Mouse (Mus musculus) hindbrain, embryonic 13.5 days (tissue): Measurements from ENCODE around the gene Abhd10. TPM values are rescaled to one million over a fixed set of nuclear protein-coding genes. Genes with fewer than 3 reads are reported as not detected.

Source experiments
- ATAC-seq: fragments of 200-750 bp; cut with Nextera tagmentation; 2 replicates; pipeline ENCODE4 v1.8.0; 2017; ENCODE audit warnings: moderate TSS enrichment; ENCODE audit not compliant: low FRiP score
- H3K27ac ChIP-seq: fragments of 300-500 bp; sonication (generic); 2 replicates; pipeline ENCODE4 v1.5.1; 2015; ENCODE audit warnings: inconsistent platforms, mild to moderate bottlenecking, moderate library complexity
- H3K27me3 ChIP-seq: fragments of 300-500 bp; sonication (generic); 2 replicates; pipeline ENCODE4 v1.6.1; 2015; ENCODE audit warnings: mild to moderate bottlenecking, inconsistent platforms
- H3K36me3 ChIP-seq: fragments of 300-500 bp; sonication (generic); 2 replicates; pipeline ENCODE4 v1.6.1; 2015; ENCODE audit warnings: mild to moderate bottlenecking, inconsistent platforms
- H3K4me1 ChIP-seq: fragments of 300-500 bp; sonication (generic); replicated peaks from 2 replicates; pipeline ENCODE4 v1.6.1; 2015; ENCODE audit warnings: inconsistent platforms
- H3K4me2 ChIP-seq: fragments of 300-500 bp; sonication (generic); 2 replicates; pipeline ENCODE4 v1.6.1; 2015; ENCODE audit warnings: inconsistent platforms, mild to moderate bottlenecking, moderate library complexity
- H3K4me3 ChIP-seq: fragments of 300-500 bp; sonication (generic); 2 replicates; pipeline ENCODE4 v1.5.1; 2015; ENCODE audit warnings: mild to moderate bottlenecking, inconsistent platforms
- H3K9ac ChIP-seq: fragments of 300-500 bp; sonication (generic); 2 replicates; pipeline ENCODE4 v1.6.1; 2015; ENCODE audit warnings: mild to moderate bottlenecking, inconsistent platforms
- H3K9me3 ChIP-seq: fragments of 300-500 bp; sonication (generic); 2 replicates; pipeline ENCODE4 v1.6.1; 2016; ENCODE audit warnings: inconsistent platforms
- WGBS: fragments of 180-500 bp; shearing (Covaris S2); methylation state at CpG from one replicate; pipeline ENCODE4 v1.1.7; 2015; 5-methylcytosine and 5-hydroxymethylcytosine counted together
- polyA plus RNA-seq: library from polyadenylated mRNA; unstranded; fragments of >200 nt; fragmentation: Nextera tagmentation; extraction: Ambion mirVana; gene quantifications from 2 replicates; pipeline ENCODE4 v1.2.1, GENCODE M21; 2015

Gene Abhd10
- 41.2 and 46.0 TPM in 2 replicates for polyA plus RNA-seq

- no peaks in the 10 kb centered on the region for H3K9me3 ChIP-seq
- H3K27ac ChIP-seq: peak within 1 kb of the TSS; percentile 96
- peaks cover 21% of the 10 kb centered on the region for H3K4me1 ChIP-seq
- H3K36me3 ChIP-seq: peaks cover 4% of the 10 kb centered on the region
- H3K4me2 ChIP-seq: peak within 1 kb of the TSS; percentile 65
- WGBS: under 1% methylated on average over 50 of the region's 51 CpGs
- ATAC-seq: peak; percentile 98
- no peaks in the 10 kb centered on the region for H3K27me3 ChIP-seq
- H3K4me3 ChIP-seq: peak within 1 kb of the TSS; percentile 73
- peak within 1 kb of the TSS; percentile 89 for H3K9ac ChIP-seq
Observed at GRCm38 (mm10) chr16:45742615-45743476, at the start of gene Abhd10. TSS of gene Abhd10 (minus strand) at chr16:45742955.

- Histone ChIP-seq H3K4me3 (no peak overlapping the region), H3K4me2 (no peak overlapping the region), H3K27me3 (no peaks in the 10 kb centered on the region), H3K4me1 (no peaks in the 10 kb centered on the region), H3K9ac (no peak overlapping the region), H3K9me3 (no peaks in the 10 kb centered on the region), H3K36me3 (0 out of 2 replicates have a peak, but pooled peaks cover 2% of the 10 kb centered on the region), H3K27ac (no peak overlapping the region)
- 64% methylated on average over 5 of the region's 5 CpGs for WGBS
- ATAC-seq: no peak
Observed at GRCm38 (mm10) chr16:45791286-45791685, 48.5 kb upstream of the Abhd10 start.

GRCm38 (mm10) chr16:45789311-45789710, 46.6 kb upstream of the Abhd10 start:
- H3K9me3 ChIP-seq: no peaks in the 10 kb centered on the region
- 0 out of 2 replicates have a peak, but pooled peaks cover 2% of the 10 kb centered on the region for H3K36me3 ChIP-seq
- no peak overlapping the region for H3K4me3 ChIP-seq
- 93% methylated on average over 2 of the region's 2 CpGs for WGBS
- no peak overlapping the region for H3K27ac ChIP-seq
- no peaks in the 10 kb centered on the region for H3K27me3 ChIP-seq
- H3K4me1 ChIP-seq: no peaks in the 10 kb centered on the region
- H3K9ac ChIP-seq: no peak overlapping the region
- no peak for ATAC-seq
- H3K4me2 ChIP-seq: no peak overlapping the region

- ATAC-seq: no peak
- H3K4me3 ChIP-seq: no peak overlapping the region
- H3K27me3 ChIP-seq: no peaks in the 10 kb centered on the region
- WGBS: 91% methylated on average over 6 of the region's 6 CpGs
- H3K27ac ChIP-seq: no peak overlapping the region
- no peaks in the 10 kb centered on the region for H3K9me3 ChIP-seq
- H3K36me3 ChIP-seq: no peaks in the 10 kb centered on the region
- H3K4me1 ChIP-seq: no peaks in the 10 kb centered on the region
- H3K4me2 ChIP-seq: no peak overlapping the region
- H3K9ac ChIP-seq: no peak overlapping the region
Observed at GRCm38 (mm10) chr16:45787650-45788049, 44.9 kb upstream of the Abhd10 start.

GRCm38 (mm10) chr16:45786639-45787038, 43.9 kb upstream of the Abhd10 start:
- Histone ChIP-seq H3K27ac (no peak overlapping the region), H3K36me3 (no peaks in the 10 kb centered on the region), H3K4me1 (no peaks in the 10 kb centered on the region), H3K27me3 (no peaks in the 10 kb centered on the region), H3K9me3 (no peaks in the 10 kb centered on the region), H3K4me2 (no peak overlapping the region), H3K9ac (no peak overlapping the region), H3K4me3 (no peak overlapping the region)
- no peak for ATAC-seq
- 40% methylated on average over 8 of the region's 8 CpGs for WGBS

- H3K4me3 ChIP-seq: no peak overlapping the region
- no peak for ATAC-seq
- peaks cover 25% of the 10 kb centered on the region for H3K36me3 ChIP-seq
Observed at GRCm38 (mm10) chr16:45780001-45780400, 37.2 kb upstream of the Abhd10 start.

GRCm38 (mm10) chr16:45774813-45775212, 32.1 kb upstream of the Abhd10 start:
- Histone ChIP-seq H3K9me3 (no peaks in the 10 kb centered on the region), H3K4me2 (no peak overlapping the region), H3K36me3 (peaks cover 30% of the 10 kb centered on the region), H3K9ac (no peak overlapping the region), H3K4me1 (no peaks in the 10 kb centered on the region), H3K27me3 (no peaks in the 10 kb centered on the region), H3K27ac (no peak overlapping the region), H3K4me3 (no peak overlapping the region)
- WGBS: 78% methylated on average over 5 of the region's 5 CpGs
- ATAC-seq: no peak

More at GRCm38 (mm10) chr16:45780001-45780400, 37.2 kb upstream of the Abhd10 start:
- 74% methylated on average over 6 of the region's 6 CpGs for WGBS
- Histone ChIP-seq H3K27ac (no peak overlapping the region), H3K9me3 (no peaks in the 10 kb centered on the region), H3K9ac (no peak overlapping the region), H3K4me1 (no peaks in the 10 kb centered on the region), H3K27me3 (no peaks in the 10 kb centered on the region), H3K4me2 (no peak overlapping the region)

- H3K9ac ChIP-seq: no peak overlapping the region
- ATAC-seq: no peak
- no peak overlapping the region for H3K4me3 ChIP-seq
- H3K4me2 ChIP-seq: no peak overlapping the region
- peaks cover 10% of the 10 kb centered on the region for H3K36me3 ChIP-seq
- H3K27me3 ChIP-seq: no peaks in the 10 kb centered on the region
- no peak overlapping the region for H3K27ac ChIP-seq
- 0 out of 2 replicates have a peak, but pooled peaks cover 7% of the 10 kb centered on the region for H3K4me1 ChIP-seq
- no peaks in the 10 kb centered on the region for H3K9me3 ChIP-seq
- 91% methylated on average over 6 of the region's 6 CpGs for WGBS
Observed at GRCm38 (mm10) chr16:45770914-45771313, 28.2 kb upstream of the Abhd10 start.

GRCm38 (mm10) chr16:45767853-45768640, 25.3 kb upstream of the Abhd10 start:
- ATAC-seq: no peak
- peaks cover 7% of the 10 kb centered on the region for H3K36me3 ChIP-seq
- WGBS: 62% methylated on average over 10 of the region's 10 CpGs
- no peaks in the 10 kb centered on the region for H3K27me3 ChIP-seq
- H3K4me1 ChIP-seq: 0 out of 2 replicates have a peak, but pooled peaks cover 7% of the 10 kb centered on the region
- no peak overlapping the region for H3K9ac ChIP-seq
- H3K4me2 ChIP-seq: no peak overlapping the region
- no peaks in the 10 kb centered on the region for H3K9me3 ChIP-seq
- no peak overlapping the region for H3K4me3 ChIP-seq
- no peak overlapping the region for H3K27ac ChIP-seq

- H3K27ac ChIP-seq: no peak overlapping the region
- no peaks in the 10 kb centered on the region for H3K9me3 ChIP-seq
- 0 out of 2 replicates have a peak, but pooled peaks cover 7% of the 10 kb centered on the region for H3K4me1 ChIP-seq
- peaks cover 7% of the 10 kb centered on the region for H3K36me3 ChIP-seq
- no peak overlapping the region for H3K9ac ChIP-seq
- ATAC-seq: no peak
- no peak overlapping the region for H3K4me2 ChIP-seq
- H3K4me3 ChIP-seq: no peak overlapping the region
- no peaks in the 10 kb centered on the region for H3K27me3 ChIP-seq
- 59% methylated on average over 4 of the region's 4 CpGs for WGBS
Observed at GRCm38 (mm10) chr16:45767434-45767833, 24.7 kb upstream of the Abhd10 start.

- 0 out of 2 replicates have a peak, but pooled peaks cover 7% of the 10 kb centered on the region for H3K4me1 ChIP-seq
- 89% methylated on average over 7 of the region's 7 CpGs for WGBS
- no peak overlapping the region for H3K4me3 ChIP-seq
- no peak overlapping the region for H3K9ac ChIP-seq
- no peak for ATAC-seq
- no peaks in the 10 kb centered on the region for H3K27me3 ChIP-seq
- no peaks in the 10 kb centered on the region for H3K9me3 ChIP-seq
- no peak overlapping the region for H3K27ac ChIP-seq
- H3K36me3 ChIP-seq: peaks cover 8% of the 10 kb centered on the region; the same call in 1 of the 2 replicates
- no peak overlapping the region for H3K4me2 ChIP-seq
Observed at GRCm38 (mm10) chr16:45765801-45766494, 23.2 kb upstream of the Abhd10 start.

GRCm38 (mm10) chr16:45765102-45765501, 22.3 kb upstream of the Abhd10 start:
- Histone ChIP-seq H3K4me2 (no peak overlapping the region), H3K4me1 (0 out of 2 replicates have a peak, but pooled peaks cover 7% of the 10 kb centered on the region), H3K27me3 (no peaks in the 10 kb centered on the region), H3K27ac (no peak overlapping the region), H3K9me3 (no peaks in the 10 kb centered on the region), H3K4me3 (no peak overlapping the region), H3K36me3 (peaks cover 3% of the 10 kb centered on the region; the same call in 1 of the 2 replicates), H3K9ac (no peak overlapping the region)
- ATAC-seq: no peak
- WGBS: 93% methylated on average over 3 of the region's 3 CpGs
